Mouse (Mus musculus) hindbrain, embryonic 13.5 days (tissue): ENCODE measurements around the gene Rora. TPM values are rescaled to one million over a fixed set of nuclear protein-coding genes. Genes with fewer than 3 reads are reported as not detected.

Source experiments
- ATAC-seq: fragments of 200-750 bp; cut with Nextera tagmentation; 2 replicates; pipeline ENCODE4 v1.8.0; 2017; ENCODE audit warnings: moderate TSS enrichment; ENCODE audit not compliant: low FRiP score
- H3K27ac ChIP-seq: fragments of 300-500 bp; sonication (generic); 2 replicates; pipeline ENCODE4 v1.5.1; 2015; ENCODE audit warnings: inconsistent platforms, mild to moderate bottlenecking, moderate library complexity
- H3K27me3 ChIP-seq: fragments of 300-500 bp; sonication (generic); 2 replicates; pipeline ENCODE4 v1.6.1; 2015; ENCODE audit warnings: mild to moderate bottlenecking, inconsistent platforms
- H3K36me3 ChIP-seq: fragments of 300-500 bp; sonication (generic); 2 replicates; pipeline ENCODE4 v1.6.1; 2015; ENCODE audit warnings: mild to moderate bottlenecking, inconsistent platforms
- H3K4me1 ChIP-seq: fragments of 300-500 bp; sonication (generic); replicated peaks from 2 replicates; pipeline ENCODE4 v1.6.1; 2015; ENCODE audit warnings: inconsistent platforms
- H3K4me2 ChIP-seq: fragments of 300-500 bp; sonication (generic); 2 replicates; pipeline ENCODE4 v1.6.1; 2015; ENCODE audit warnings: inconsistent platforms, mild to moderate bottlenecking, moderate library complexity
- H3K4me3 ChIP-seq: fragments of 300-500 bp; sonication (generic); 2 replicates; pipeline ENCODE4 v1.5.1; 2015; ENCODE audit warnings: mild to moderate bottlenecking, inconsistent platforms
- H3K9ac ChIP-seq: fragments of 300-500 bp; sonication (generic); 2 replicates; pipeline ENCODE4 v1.6.1; 2015; ENCODE audit warnings: mild to moderate bottlenecking, inconsistent platforms
- H3K9me3 ChIP-seq: fragments of 300-500 bp; sonication (generic); 2 replicates; pipeline ENCODE4 v1.6.1; 2016; ENCODE audit warnings: inconsistent platforms
- WGBS: fragments of 180-500 bp; shearing (Covaris S2); methylation state at CpG from one replicate; pipeline ENCODE4 v1.1.7; 2015; 5-methylcytosine and 5-hydroxymethylcytosine counted together
- polyA plus RNA-seq: library from polyadenylated mRNA; unstranded; fragments of >200 nt; fragmentation: Nextera tagmentation; extraction: Ambion mirVana; gene quantifications from 2 replicates; pipeline ENCODE4 v1.2.1, GENCODE M21; 2015

Gene Rora
- polyA plus RNA-seq, 1 experiment from 2014 or later = 25.0 TPM

- no peak overlapping the region for H3K27ac ChIP-seq
- no peak overlapping the region for H3K9ac ChIP-seq
- no peak overlapping the region for H3K4me3 ChIP-seq
- WGBS = 32% methylated on average over 3 of the region's 3 CpGs
- no peaks in the 10 kb centered on the region for H3K36me3 ChIP-seq
- H3K4me1 ChIP-seq = peaks cover 24% of the 10 kb centered on the region
- H3K9me3 ChIP-seq = no peaks in the 10 kb centered on the region
- 0 out of 2 replicates have a peak, but pooled peaks cover 3% of the 10 kb centered on the region for H3K27me3 ChIP-seq
- 0 out of 2 replicates have a peak, but pooled peaks have one; percentile 16 for ATAC-seq
- H3K4me2 ChIP-seq = no peak overlapping the region
Measured at GRCm38 (mm10) chr9:69357834-69358233, 704.2 kb downstream of the Rora start.

DNA sequence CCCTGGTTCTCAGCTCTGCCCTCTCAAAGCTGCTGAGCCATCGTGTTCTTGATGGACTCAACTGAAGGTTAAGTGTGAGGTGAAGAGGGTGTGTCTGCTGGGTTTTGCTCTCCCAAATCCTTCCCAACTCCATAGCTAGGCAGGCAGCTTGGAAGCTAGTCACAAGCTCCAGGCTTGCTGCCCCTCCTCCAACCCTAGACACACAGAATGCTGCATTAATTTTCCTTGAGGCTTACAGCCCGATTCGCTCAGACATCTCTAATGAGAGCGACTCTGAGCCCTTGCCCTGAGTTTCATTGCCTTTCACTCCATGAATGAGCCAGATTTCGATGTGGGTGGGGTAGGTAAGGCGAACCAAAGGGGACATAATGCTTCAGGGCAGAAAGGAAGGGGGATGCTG lies 705.2 kb downstream of the Rora start:
- WGBS = 56% methylated on average over 6 of the region's 6 CpGs

GRCm38 (mm10) chr9:69361951-69362445 lies 708.4 kb downstream of the Rora start:
- WGBS = 92% methylated on average over 8 of the region's 8 CpGs
- Histone ChIP-seq H3K9me3 (no peaks in the 10 kb centered on the region), H3K4me3 (no peak overlapping the region), H3K27ac (no peak overlapping the region), H3K36me3 (0 out of 2 replicates have a peak, but pooled peaks cover 5% of the 10 kb centered on the region), H3K4me1 (peaks cover 18% of the 10 kb centered on the region), H3K4me2 (no peak overlapping the region), H3K27me3 (0 out of 2 replicates have a peak, but pooled peaks cover 3% of the 10 kb centered on the region), H3K9ac (no peak overlapping the region)
- ATAC-seq = no peak

More for the DNA sequence above, 705.2 kb downstream of the Rora start:
- Histone ChIP-seq H3K4me1 (peaks cover 23% of the 10 kb centered on the region), H3K4me2 (no peak overlapping the region), H3K9me3 (no peaks in the 10 kb centered on the region), H3K27ac (0 out of 2 replicates have a peak overlapping the region, but pooled peaks have one; percentile 25), H3K9ac (0 out of 2 replicates have a peak overlapping the region, but pooled peaks have one; percentile 24), H3K36me3 (no peaks in the 10 kb centered on the region), H3K27me3 (0 out of 2 replicates have a peak, but pooled peaks cover 3% of the 10 kb centered on the region), H3K4me3 (no peak overlapping the region)
- no peak for ATAC-seq

- Histone ChIP-seq H3K9ac (no peak overlapping the region), H3K27me3 (0 out of 2 replicates have a peak, but pooled peaks cover 3% of the 10 kb centered on the region), H3K27ac (no peak overlapping the region), H3K4me1 (peaks cover 18% of the 10 kb centered on the region), H3K4me3 (no peak overlapping the region), H3K36me3 (0 out of 2 replicates have a peak, but pooled peaks cover 5% of the 10 kb centered on the region), H3K9me3 (no peaks in the 10 kb centered on the region), H3K4me2 (no peak overlapping the region)
- no peak for ATAC-seq
- 40% methylated on average over 4 of the region's 4 CpGs for WGBS
Measured at GRCm38 (mm10) chr9:69362766-69363165, 709.2 kb downstream of the Rora start.

GRCm38 (mm10) chr9:69364117-69364516 lies 710.5 kb downstream of the Rora start:
- Histone ChIP-seq H3K36me3 (0 out of 2 replicates have a peak, but pooled peaks cover 5% of the 10 kb centered on the region), H3K4me3 (no peak overlapping the region), H3K27me3 (0 out of 2 replicates have a peak, but pooled peaks cover 3% of the 10 kb centered on the region), H3K4me1 (peaks cover 9% of the 10 kb centered on the region; the same call in 1 of the 2 replicates), H3K27ac (no peak overlapping the region), H3K9me3 (no peaks in the 10 kb centered on the region), H3K4me2 (no peak overlapping the region), H3K9ac (no peak overlapping the region)
- 62% methylated on average over 16 of the region's 16 CpGs for WGBS
- ATAC-seq = no peak

- H3K4me3 ChIP-seq = no peak overlapping the region
- WGBS = 76% methylated on average over 4 of the region's 4 CpGs
- H3K4me1 ChIP-seq = peaks cover 7% of the 10 kb centered on the region; the same call in 1 of the 2 replicates
- H3K27ac ChIP-seq = no peak overlapping the region
- H3K27me3 ChIP-seq = no peaks in the 10 kb centered on the region
- H3K36me3 ChIP-seq = 0 out of 2 replicates have a peak, but pooled peaks cover 5% of the 10 kb centered on the region
- H3K4me2 ChIP-seq = no peak overlapping the region
- no peak for ATAC-seq
- H3K9ac ChIP-seq = no peak overlapping the region
- no peaks in the 10 kb centered on the region for H3K9me3 ChIP-seq
Measured at GRCm38 (mm10) chr9:69367055-69367454, 713.5 kb downstream of the Rora start.

- Histone ChIP-seq H3K4me2 (no peak overlapping the region), H3K9ac (no peak overlapping the region), H3K9me3 (no peaks in the 10 kb centered on the region), H3K27me3 (no peaks in the 10 kb centered on the region), H3K4me3 (no peak overlapping the region), H3K27ac (no peak overlapping the region), H3K4me1 (peaks cover 14% of the 10 kb centered on the region; the same call in 1 of the 2 replicates), H3K36me3 (0 out of 2 replicates have a peak, but pooled peaks cover 5% of the 10 kb centered on the region)
- 77% methylated on average over 8 of the region's 8 CpGs for WGBS
- ATAC-seq = no peak
Measured at GRCm38 (mm10) chr9:69368071-69368470, 714.5 kb downstream of the Rora start.

DNA sequence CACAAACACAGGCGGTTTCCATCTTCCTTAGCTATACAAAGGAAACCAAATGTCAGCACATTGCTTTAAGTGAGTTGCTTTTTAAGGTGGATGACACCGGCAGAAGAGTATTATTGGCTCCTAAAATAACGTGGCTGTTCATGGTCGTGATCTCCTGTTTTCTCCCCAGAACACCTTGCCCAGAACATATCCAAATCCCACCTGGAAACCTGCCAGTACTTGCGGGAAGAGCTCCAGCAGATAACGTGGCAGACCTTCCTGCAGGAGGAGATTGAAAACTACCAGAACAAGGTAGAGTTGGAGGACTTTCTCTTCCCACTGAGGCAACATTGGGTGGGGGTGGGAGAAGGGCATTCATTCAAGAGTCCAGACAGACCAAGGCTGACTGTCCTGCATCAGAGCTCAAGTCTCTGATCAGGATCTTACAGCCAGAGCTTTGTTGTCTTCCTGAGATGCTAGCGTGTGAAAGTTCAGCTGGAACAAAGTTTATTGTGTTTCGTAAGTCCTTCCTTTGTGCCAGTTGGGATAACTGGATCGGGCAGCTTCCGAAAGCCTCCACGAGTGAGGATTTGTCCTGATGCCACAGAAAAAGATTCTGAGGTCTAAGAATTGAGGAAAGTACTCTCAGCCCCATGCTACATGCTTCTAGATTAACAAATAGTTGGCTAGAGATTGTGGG lies 717.6 kb downstream of the Rora start:
- Histone ChIP-seq H3K4me3 (no peak overlapping the region), H3K9me3 (no peaks in the 10 kb centered on the region), H3K4me1 (peaks cover 11% of the 10 kb centered on the region; the same call in 1 of the 2 replicates), H3K27ac (no peak overlapping the region), H3K27me3 (no peaks in the 10 kb centered on the region), H3K9ac (no peak overlapping the region), H3K4me2 (no peak overlapping the region), H3K36me3 (peaks cover 2% of the 10 kb centered on the region; the same call in 1 of the 2 replicates)
- 85% methylated on average over 11 of the region's 11 CpGs for WGBS
- no peak for ATAC-seq

GRCm38 (mm10) chr9:69372871-69373270 lies 719.3 kb downstream of the Rora start:
- H3K4me2 ChIP-seq = no peak overlapping the region
- H3K4me1 ChIP-seq = peaks cover 8% of the 10 kb centered on the region; the same call in 1 of the 2 replicates
- no peak overlapping the region for H3K27ac ChIP-seq
- H3K4me3 ChIP-seq = no peak overlapping the region
- no peaks in the 10 kb centered on the region for H3K27me3 ChIP-seq
- no peaks in the 10 kb centered on the region for H3K9me3 ChIP-seq
- no peak for ATAC-seq
- H3K36me3 ChIP-seq = peaks cover 12% of the 10 kb centered on the region
- no peak overlapping the region for H3K9ac ChIP-seq
- 38% methylated on average over 4 of the region's 4 CpGs for WGBS

DNA sequence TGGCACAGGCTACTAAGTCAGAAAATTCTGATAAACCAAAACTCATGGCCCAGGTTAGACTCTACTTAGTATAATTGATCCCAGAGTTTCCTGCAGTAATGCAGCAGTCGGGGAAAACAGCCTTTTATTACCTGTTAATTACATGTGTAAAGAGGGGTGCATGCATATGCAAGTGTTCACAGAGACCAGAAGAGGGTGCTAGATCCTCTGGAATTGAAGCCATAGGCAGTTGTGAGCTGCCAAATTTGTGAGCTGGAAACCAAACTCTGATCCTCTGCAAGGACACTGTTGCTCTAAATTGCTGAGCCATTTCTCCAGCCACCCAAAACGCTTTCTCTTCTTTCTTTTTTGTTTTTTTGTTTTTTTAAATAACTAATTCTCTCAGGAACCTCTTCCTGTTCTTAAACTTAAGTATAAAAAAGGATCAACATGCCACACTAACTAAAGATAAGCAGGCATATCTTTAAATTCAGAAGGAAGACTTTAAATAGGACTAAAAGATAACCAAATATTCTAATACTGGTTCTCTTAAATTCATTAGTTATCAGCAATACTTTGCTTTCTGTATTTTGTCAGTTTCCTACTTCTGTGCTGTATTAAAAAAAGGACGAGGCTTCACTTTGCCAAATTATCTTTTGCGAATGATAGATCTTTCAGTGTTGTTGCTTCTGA lies 723.5 kb downstream of the Rora start:
- ATAC-seq = no peak
- H3K9ac ChIP-seq = no peak overlapping the region
- no peak overlapping the region for H3K27ac ChIP-seq
- peaks cover 17% of the 10 kb centered on the region for H3K36me3 ChIP-seq
- H3K4me1 ChIP-seq = peaks cover 8% of the 10 kb centered on the region; the same call in 1 of the 2 replicates
- H3K4me3 ChIP-seq = no peak overlapping the region
- H3K9me3 ChIP-seq = no peaks in the 10 kb centered on the region
- no peaks in the 10 kb centered on the region for H3K27me3 ChIP-seq
- no peak overlapping the region for H3K4me2 ChIP-seq
- 94% methylated on average over 4 of the region's 4 CpGs for WGBS

DNA sequence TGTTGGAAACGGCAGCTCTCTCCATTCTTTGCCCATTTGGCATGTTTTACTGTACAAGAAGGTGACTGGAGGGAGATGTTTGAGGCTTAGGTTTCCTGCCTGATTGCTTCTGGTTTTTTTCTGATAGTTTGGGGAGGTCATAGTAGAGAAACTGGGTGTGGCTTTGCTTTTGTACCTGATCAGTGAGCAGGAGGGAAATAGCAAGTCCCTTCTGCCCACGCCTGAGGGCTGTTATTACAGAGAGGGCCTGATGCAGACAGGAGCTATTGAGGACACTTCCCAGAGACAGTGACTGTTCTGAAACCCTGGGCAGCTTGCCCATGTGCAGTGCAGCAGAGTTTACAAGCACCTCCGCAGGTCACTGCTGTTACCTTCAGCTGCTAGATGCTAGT lies 724.1 kb downstream of the Rora start:
- H3K27ac ChIP-seq = no peak overlapping the region
- H3K9ac ChIP-seq = no peak overlapping the region
- no peak overlapping the region for H3K4me2 ChIP-seq
- H3K36me3 ChIP-seq = peaks cover 17% of the 10 kb centered on the region
- H3K4me3 ChIP-seq = no peak overlapping the region
- H3K4me1 ChIP-seq = peaks cover 4% of the 10 kb centered on the region; the same call in 1 of the 2 replicates
- ATAC-seq = no peak
- 95% methylated on average over 3 of the region's 3 CpGs for WGBS
- H3K9me3 ChIP-seq = no peaks in the 10 kb centered on the region
- H3K27me3 ChIP-seq = no peaks in the 10 kb centered on the region

DNA sequence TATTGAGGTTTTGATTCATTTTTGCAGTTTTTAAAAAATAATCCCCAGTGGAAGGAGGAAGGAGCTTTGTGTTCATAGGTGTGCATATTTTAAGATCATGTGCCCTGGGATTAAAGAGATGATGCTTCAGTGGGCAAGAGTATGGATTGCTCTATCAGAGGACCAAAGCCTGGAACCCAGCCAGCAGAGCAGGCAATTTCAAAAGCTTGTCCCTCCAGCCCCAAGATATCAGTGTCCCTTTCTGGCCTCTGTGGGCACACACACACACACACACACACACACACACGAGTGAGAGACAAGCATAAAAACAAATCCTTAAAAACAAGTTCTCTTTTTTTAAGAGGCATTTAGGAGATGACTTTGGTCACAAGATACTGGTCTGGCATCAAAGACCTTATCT lies 727.0 kb downstream of the Rora start:
- no peak overlapping the region for H3K9ac ChIP-seq
- no peak overlapping the region for H3K4me2 ChIP-seq
- H3K4me1 ChIP-seq = no peaks in the 10 kb centered on the region
- no peak overlapping the region for H3K27ac ChIP-seq
- WGBS = 76% methylated on average over 1 of the region's 1 CpGs
- no peaks in the 10 kb centered on the region for H3K27me3 ChIP-seq
- ATAC-seq = no peak
- H3K9me3 ChIP-seq = no peaks in the 10 kb centered on the region
- no peak overlapping the region for H3K4me3 ChIP-seq
- H3K36me3 ChIP-seq = peaks cover 17% of the 10 kb centered on the region
